Mouse (Mus musculus): ENCODE results near the gene Ttc39a.
A peak's percentile ranks its signal among the peaks of the same experiment; 100 is the strongest.

The Ttc39a gene

DNA sequence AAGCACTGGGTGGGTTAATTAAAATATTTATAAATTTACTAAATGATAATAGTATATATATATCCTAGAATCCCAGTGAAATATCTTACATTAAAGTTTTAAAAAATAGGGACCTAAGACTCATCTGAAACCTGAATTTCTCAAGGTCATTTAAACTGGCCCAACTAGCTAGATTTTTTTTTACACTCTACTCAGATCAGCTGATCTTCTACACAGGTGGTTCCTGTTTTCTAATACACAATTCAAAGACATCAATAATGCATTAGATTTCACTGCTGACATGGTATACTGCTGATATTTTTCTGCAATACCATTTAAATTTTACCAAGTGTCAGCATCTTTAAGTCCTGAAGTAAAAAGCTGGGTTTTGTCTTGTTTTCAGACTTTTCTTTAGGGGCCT lies 57.5 kb downstream of the Ttc39a start:
- no peak for DNase-seq

DNA sequence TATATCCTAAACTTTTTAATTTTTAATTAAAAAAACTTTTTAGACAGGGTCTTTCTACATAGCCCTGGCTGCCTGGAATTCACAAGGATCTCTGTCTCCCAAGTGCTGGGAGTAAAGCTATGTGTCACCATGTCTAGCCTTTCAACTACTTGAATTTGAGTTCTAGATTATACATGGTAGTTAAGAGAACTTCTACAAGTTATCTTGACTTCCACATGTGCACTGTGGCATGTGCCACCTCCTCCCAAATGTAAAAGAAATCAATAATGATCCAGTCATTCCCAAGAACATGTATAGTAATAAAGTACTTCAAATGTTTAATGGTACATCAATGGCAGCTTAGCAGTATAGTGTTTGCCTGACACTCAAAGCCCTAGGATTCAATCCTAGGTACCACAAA lies 61.3 kb downstream of the Ttc39a start:
- DNase-seq = no peak

DNA sequence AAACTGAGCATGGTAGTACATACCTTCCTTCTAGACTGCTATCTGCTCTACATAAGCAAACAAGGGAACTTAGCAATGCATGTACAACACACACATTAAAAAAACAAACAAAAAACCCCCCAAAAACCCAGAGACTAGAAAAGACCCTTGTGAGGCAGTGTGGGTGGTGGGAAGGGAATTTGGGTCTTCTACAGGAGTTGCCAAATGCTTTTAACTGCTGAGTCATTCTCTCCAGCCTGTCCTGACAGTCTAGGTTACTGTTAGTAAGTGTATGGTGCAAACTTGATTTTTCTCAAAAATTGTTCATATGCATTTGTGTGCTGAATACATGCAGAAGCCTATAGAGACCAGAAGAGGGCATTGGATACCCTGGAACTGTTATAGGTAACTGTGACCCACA lies 65.2 kb downstream of the Ttc39a start:
- DNase-seq = no peak

DNA sequence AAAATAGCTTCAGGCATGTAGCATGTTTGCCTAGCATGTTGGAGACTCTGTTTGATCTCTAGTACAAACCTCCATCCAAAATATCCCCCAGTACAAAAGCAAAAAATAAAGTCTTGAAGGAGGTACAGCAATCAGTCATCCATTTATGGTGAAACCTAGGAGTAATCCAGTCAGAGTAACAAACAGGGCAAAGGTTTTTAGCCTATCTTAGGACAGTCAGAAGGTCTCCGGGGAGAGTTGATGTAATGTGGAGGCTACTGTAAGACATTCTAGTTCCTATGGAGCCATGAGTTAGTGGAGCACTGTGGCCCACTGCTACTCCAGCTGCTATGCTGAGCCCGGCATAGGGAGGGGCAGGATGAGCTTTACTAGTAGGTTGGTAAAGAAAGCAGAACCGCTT lies 66.1 kb downstream of the Ttc39a start:
- peak; percentile 67 for DNase-seq

DNA sequence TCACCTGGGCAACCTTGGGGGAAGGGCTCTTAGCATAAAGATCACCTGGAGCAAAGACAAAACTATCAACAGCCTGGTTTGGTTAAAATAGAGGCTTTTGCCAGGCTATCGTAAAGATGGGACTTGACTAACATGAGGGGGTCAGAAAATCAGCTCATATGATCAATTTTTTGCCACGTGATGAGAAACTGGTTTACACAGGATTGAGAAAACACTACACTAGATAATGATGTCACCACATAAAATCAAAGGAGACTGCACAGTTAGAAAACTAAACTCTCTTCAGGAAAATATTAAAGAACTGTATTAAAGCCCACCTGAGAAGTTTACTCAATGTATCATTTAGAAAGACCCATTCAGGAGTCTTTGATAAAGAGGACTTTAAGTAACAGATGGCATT lies 68.7 kb downstream of the Ttc39a start:
- DNase-seq = no peak

DNA sequence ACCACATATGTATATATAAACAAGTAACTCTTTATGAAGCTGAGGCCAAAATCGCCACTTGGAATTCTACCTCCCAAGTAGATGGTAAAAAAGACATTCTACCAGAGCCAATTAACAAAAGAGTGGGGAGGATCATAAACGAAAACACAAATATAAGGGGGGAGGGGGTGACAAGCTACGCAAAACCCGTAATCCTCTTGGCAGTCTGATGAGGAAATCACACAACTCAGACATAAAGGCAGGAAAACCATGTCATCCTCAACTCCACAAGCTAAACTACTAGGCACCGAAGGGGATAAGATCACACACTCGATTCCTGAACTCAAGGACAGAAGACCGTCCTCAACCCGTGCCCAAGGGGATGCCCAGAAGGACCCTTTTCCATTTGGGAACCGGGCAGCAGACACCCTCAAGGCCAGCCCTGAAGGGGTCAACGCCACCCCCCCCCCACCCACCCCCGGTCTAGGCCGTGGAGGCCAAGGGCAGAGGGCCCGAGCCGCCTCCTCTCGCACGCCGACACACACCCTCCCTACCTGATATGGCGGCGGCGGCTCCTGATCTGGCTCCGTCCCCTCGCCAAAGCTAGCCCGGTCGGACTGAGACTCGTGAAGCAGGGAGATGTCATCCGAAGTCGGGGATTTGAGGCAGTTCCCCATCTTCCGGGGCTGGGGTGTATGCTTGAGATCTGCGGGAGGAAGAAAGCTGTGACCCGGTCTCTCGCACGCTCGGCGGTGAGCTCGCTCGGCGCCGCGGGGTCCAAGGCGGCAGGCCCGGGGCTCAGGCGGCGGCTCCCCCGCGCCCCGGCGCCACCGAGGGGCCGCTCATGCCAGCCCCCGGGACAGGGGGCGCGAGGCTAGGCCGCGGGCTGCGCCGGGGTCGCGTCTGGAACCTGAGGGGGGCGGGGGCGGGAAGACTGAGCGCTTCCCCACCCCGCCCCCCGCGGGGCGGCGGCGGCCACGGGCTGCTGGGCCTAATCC lies 69.4 kb downstream of the Ttc39a start:
- peak; percentile 51 for DNase-seq

DNA sequence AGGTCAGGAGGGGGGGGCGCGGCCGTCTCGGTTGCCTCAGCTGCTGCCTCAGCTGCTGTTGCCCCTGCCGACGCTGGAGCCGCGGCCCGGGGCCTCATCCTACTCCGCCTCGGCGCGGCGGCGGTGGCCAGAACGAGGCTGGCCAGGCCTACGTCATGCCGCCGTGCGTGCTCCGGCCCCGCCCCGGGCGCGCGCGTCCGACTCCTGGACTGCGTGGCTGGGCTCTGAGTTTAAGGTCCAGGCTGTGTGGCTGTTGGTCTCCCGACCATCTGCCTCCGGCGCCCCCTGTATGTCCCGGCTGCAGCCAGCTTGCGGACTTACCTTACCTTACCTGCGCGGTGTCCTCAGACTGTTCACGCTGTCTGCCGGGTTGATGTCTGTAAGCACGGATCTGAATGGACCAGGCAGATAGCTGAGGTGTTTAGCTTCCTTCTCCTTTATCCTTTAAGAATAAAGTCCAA lies 70.2 kb downstream of the Ttc39a start:
- peak; percentile 95 for DNase-seq

DNA sequence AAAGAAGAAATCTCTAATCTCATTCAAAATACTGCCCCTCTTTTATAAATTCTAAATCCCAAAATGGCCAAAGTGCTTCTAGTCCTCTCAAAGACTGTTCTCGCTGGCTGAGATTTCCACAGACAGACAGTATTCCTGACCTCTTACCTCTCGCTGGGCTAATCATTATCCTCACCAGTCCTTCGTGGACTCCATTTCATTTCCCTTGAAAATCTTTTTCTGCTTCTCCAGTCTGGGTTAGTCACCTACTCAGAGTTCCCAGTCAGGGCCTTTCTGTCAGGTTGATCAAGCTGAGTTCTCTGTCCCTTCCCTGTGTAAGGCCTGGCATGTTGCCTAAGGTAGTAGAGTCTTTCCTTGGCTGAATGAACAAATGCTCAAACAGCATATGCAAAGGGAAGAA lies 71.0 kb downstream of the Ttc39a start:
- DNase-seq = peak; percentile 78

DNA sequence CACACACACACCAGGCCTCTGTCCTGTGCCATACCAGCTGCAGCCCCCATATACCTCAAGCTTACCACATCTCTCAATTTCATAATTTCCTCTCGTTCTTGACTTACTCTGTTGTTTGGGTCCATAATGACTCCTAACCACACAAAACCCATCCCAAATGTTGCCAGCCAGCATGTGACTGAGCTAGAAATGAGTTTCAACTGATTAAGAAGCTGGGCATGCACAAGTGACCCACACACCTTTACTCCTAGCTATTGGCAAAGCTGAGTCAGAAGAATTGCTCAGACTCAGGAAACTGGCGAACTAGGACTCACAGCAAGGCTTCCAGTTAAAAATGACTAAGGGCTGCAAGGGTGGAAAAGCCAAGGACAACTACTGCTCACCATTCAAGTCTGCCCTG lies 75.0 kb downstream of the Ttc39a start:
- no peak for DNase-seq

DNA sequence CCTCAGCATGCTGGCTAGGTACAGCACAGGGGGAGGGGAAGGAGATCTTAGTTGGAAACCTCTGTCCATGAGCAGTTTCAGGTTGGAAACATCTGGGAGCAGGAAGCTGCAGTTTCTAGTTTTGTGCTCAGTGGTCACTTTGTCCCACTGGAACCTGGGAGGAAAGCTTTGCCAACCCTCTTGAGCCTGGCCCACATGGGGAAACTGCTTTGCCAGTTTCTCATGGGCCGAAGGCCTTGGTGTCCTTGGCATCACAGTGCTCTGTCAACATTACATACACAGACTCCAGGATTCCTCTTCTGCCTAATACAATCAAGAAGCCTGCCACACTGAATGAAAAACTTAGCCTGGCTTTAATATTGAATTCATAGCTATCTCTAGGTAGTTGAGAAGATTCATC lies 76.3 kb downstream of the Ttc39a start:
- DNase-seq = no peak

DNA sequence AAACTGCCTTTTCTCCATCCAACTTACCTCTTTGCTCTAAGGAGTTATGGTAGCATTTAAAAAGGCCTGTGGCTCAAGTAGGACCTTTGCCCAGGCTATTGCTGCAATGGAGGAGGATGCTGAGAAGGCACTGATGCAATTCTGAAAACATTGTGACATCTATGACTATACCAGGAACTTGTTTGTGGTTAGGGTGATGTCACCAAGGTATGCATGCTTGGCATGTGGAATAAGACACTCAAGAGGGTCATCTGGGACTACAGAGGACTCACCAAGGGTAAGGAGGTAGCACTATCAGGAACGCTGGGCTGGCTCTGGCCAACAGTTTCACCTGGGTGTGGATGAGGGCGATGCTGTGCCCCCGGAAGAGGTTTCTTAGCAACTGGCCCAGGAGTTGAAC lies 78.2 kb downstream of the Ttc39a start, which contains the start of gene Rnf11:
Rnf11 (minus strand) TSS at position 108 of the 400 bp plus-strand sequence.
- no peak for DNase-seq

DNA sequence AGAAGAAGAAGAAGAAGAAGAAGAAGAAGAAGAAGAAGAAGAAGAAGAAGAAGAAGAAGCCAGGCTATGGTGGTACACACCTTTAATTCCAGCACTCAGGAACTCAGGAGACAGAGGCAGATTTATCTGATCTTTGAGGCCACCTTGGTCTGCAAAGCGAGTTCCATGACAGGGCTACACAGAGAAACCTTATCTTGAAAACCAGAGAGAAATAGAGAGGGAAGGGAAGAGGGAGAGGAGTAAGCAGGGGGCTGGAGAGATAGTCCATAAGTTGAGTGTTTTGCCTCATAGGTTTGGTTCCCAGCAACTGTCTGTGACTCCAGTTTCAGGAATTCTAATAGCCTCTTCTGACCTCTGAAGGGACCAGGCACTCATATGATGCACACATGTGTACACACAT lies 82.4 kb downstream of the Ttc39a start:
- DNase-seq = no peak

DNA sequence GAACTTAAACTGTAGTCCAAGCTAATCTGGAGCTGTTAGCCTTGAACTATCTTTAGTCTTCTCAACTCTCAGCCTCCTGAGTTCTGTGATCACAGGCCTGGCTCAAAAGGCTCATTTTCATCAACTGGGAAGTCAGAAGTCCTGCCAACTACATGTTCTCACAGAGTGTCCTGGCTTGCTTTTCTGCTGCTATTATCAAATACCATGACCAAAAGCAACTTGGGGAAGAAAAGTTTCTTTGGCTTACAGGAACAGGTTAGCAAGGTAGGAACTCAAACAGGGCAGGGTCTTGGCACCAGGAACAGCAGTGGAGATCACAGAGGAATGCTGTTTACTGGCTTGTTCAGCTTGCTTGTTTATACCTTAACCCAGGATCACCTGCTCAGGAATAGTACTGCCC lies 87.2 kb downstream of the Ttc39a start:
- peak; percentile 51 for DNase-seq

Measured in kidney, adult 9 months (tissue).